Mouse (Mus musculus) left cerebral cortex, adult 8-10 months (tissue): Measurements from ENCODE around the gene Timp4. TPM values are rescaled to one million over a fixed set of nuclear protein-coding genes. Genes with fewer than 3 reads are reported as not detected.

Experiments
- DNase-seq, 2 experiments: peaks; one replicate each; pipeline ENCODE4 v3.0.0; 2022; ENCODE audit warnings: low spot score in 2 of 2
- total RNA-seq, 4 experiments: library from RNA; stranded (reverse); gene quantifications; 2 replicates each; pipeline ENCODE4 v1.2.4; 2022

Gene Timp4
- 10 to 100 TPM; 15.5 to 20.9 (median 18.1) TPM for total RNA-seq

GRCm38 (mm10) chr6:115252099-115252873 is at the start of gene Timp4:
TSS of gene Timp4 (minus strand) at chr6:115252205.
- no peak for DNase-seq

GRCm38 (mm10) chr6:115293877-115294276 is 41.9 kb upstream of the Timp4 start:
- no peak for DNase-seq

- DNase-seq, result peak in 1 of 2 experiments; percentile 60
Measured at GRCm38 (mm10) chr6:115292621-115293020, 40.6 kb upstream of the Timp4 start.

DNA sequence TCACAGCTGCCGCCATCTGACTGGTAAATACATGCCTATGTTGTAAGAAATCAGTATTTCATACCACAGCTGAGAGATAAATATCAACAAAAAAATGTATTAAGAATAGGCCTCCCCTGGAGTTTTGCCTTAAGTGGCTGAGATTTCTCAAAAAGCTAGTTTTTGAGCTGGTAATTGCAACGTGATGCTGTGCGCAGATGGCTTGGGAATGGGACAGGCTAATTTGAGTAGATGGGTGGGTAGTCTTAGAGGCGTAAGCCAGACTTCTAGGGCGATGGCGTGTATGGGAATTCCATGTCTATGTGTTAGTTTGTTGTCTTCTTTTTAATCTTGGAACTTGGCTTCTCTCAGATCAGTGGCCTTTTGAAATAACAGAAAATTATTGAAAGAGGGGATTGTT is 39.8 kb upstream of the Timp4 start:
- DNase-seq, result peak in 1 of 2 experiments; percentile 46

GRCm38 (mm10) chr6:115291068-115291467 is 39.1 kb upstream of the Timp4 start:
- no peak for DNase-seq

DNA sequence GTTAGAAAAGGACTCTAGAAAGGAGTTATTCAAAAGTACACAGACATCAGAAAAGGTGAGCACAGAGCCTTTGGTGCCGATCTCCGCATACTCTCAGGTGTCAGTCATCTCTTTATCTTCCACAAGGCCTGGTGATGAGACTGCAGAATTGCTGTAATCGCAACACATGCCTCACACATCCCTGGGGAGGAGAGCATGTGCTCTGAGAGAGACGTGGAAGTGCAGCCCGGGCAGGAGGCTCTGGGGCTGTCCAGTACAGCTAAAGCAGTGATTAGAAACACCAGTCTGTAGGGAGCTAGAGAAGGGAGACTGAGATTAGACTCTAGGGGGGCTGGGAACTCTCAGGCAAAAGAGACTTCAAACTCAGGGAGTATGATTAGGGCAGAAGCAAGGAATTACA is 38.6 kb upstream of the Timp4 start:
- no peak for DNase-seq

- no peak for DNase-seq
Measured at GRCm38 (mm10) chr6:115288223-115288622, 36.2 kb upstream of the Timp4 start.

DNA sequence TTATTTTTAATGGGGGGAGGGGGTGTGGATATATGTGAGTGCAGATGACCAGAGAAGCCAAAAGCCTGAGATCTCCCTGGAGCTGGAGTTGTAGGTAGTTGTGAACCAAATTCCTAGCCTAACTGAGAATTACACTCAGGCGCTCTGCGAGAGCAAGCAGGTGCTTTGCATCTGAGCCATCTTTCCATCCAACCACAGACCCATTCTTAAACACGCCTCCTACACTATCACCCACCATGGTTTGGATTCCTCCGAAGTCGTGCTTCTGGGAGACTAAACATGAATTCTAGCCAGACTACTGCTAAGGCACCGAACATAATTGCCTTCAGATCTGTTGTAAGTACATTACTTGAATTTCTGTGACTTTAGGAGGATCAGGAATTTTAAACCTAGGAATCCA is 34.4 kb upstream of the Timp4 start:
- peak in 1 of 2 experiments; percentile 72 for DNase-seq

GRCm38 (mm10) chr6:115284153-115284552 is 32.1 kb upstream of the Timp4 start:
- peak in 1 of 2 experiments; percentile 15 for DNase-seq

- peak in 1 of 2 experiments; percentile 4 for DNase-seq
Measured at GRCm38 (mm10) chr6:115279639-115280038, 27.6 kb upstream of the Timp4 start.

DNA sequence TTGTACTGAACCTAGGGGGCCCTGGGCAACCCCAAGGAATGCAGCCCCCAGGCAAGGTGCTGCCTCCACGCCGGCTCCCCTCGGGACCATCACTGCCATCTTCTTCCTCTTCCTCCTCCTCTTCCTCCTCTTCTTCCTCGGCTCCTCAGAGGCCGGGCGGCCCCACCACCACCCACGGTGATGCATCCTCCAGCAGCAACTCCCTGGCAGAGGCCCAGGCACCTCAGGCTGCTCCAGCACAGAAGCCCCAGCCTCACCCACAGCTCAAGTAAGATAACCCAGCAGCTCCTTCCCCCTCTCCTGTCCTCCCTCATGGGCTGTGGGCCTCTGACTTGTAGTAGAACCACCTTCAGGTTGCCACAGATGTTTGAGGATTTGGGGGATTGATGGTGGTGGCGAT is 26.1 kb upstream of the Timp4 start:
- DNase-seq, result no peak

DNA sequence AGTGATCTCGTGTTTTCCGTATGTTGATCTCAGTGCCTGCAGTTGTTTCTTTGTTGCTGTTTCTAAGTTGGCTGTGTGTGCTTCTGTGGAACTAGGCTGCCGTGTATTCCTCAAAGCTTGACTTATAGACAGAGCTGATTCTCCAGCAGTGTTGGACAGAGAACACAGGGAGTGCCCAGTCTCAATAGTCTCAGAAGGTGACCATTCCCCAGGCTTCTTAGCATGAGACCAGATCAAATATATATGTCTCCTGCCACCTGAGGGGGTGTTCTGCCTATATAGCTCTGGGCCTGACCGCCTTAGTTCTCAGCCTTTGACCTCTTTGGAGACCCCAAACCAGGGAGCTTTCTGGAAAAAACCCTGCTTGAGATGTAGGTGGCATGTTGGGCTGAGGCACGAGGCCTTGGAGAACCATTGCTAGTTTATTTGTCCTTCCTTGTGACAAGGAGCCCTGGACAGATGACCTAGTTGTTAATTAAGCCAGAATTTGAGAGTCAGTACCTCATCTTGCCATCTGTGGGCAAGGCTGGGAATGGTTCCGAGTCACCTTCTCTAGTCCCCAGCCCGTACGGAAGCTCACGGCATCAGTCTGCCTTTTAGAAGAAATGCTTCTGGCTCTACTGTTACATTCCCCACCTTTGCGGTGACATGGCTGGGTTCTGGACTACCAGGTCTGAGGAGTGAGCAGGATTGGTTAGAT is 23.3 kb upstream of the Timp4 start:
- no peak for DNase-seq

- no peak for DNase-seq
Measured at GRCm38 (mm10) chr6:115274705-115275104, 22.7 kb upstream of the Timp4 start.

DNA sequence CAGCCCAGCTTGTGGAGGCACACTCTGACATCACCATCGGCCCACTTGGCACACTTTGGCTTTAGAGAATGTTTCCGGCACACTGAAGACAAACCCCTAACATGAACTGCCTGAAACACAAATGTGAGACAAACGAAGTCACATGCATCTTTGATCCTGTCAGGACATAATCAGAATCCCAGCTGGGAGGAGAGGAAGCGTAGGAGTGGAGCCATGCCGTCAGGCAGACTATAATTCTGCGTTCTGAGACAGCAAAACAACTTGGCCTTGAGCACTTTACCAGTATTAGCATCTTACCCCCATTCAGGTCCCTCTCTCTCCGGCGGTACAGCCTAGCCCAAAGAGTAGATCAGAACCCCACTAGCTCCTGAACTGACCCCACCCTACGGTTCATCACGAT is 21.3 kb upstream of the Timp4 start:
- no peak for DNase-seq

DNA sequence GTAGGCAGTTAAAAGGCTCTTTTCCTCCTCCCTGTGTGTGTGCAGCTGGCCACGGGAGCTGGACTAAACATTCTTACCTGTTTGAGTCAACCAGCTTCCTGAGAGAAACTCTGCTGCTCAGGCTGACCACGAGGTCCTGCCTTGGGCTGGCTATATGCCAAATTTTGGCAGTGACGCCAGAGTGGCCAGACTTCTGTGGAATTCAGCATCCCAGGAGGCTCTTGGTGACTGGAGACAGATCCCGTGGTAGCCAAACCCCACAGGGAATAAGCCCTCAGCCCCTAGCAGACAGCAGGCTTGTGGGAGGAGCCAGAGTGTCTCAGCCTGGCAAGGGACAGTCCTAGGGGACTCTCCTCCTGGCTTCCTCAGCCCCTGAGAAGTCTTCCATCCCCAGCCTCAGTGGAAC is 19.9 kb upstream of the Timp4 start:
- no peak for DNase-seq

- DNase-seq, result no peak
Measured at GRCm38 (mm10) chr6:115271326-115271725, 19.3 kb upstream of the Timp4 start.

GRCm38 (mm10) chr6:115270085-115270484 is 18.1 kb upstream of the Timp4 start:
- no peak for DNase-seq

GRCm38 (mm10) chr6:115269561-115269960 is 17.6 kb upstream of the Timp4 start:
- DNase-seq, result no peak

DNA sequence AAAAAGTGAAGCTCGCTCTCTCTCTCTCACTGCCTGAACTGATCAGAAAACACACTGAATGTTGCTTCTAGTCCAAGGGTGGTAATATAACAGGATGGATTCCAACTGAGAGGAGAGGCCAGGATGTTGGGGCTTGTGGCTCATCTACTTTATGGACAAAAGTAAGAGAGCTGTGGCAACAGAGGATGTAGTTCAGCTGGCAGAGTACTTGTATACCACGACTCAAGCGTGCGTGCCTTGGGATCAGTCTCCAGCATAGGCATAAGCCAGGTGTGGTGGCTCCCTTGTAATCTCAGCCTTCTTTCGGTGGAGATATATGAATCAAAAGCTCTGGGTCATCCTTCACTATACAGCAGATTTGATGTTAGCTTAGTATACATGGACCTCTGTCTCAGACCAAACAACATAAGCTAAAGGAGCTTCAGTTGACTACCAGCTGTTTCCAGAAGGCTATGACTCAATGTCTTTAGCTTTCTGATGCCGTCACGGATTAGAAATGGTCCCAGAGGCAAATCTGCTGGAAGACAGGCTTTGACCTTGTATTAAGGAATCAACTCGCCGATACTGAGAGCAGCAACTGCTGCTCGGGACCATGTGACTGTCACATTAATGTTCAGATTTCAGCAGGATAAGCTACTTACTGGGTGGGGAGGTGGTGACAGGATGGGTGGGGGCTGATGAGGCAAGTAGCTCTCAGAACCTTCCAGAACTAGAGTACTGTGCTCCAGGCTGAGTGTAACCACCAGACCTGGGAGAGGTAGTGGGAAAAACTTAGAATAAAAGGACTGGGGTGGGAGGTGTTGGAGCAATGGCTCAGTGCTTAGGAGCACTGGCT is 16.8 kb upstream of the Timp4 start:
- DNase-seq, result no peak

DNA sequence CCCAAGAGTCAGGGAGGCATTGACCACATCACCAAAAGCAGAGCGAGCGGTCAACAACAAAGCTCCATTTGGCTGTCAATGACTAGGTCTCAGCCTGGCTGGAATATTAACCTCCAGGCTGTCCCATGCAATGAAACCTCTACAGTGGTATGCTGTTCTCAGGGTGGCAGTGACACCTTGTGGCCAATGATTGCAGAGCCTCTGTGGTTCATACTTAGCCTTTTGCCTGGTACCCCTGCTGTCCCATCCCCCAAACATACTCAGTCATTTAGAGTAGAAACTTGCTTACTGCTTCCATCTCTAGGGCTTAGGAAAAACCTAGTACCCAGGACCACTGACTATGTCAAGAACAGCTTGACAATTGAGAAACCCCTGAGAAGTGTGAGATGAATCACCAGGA is 15.9 kb upstream of the Timp4 start:
- DNase-seq, result peak in 1 of 2 experiments; percentile 57

DNA sequence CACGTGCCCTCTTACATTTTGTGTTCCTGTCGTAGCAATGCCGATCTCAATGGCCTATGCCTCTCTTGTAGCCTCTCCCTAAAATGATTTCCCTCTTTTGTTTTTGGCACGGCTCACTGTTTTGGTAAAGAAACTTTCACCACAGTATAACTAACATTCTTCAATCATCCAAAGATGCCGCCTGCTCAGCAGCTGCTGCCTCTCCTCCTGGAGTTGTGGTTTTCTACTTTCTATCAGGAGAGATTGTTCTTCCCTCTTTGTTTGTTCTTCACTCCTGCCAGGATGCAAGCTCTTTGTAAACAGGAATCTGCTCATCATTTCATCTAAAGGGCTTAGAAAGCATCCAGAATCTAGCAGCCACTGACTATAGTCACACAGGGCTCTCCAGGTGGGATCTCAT is 14.8 kb upstream of the Timp4 start:
- no peak for DNase-seq

DNA sequence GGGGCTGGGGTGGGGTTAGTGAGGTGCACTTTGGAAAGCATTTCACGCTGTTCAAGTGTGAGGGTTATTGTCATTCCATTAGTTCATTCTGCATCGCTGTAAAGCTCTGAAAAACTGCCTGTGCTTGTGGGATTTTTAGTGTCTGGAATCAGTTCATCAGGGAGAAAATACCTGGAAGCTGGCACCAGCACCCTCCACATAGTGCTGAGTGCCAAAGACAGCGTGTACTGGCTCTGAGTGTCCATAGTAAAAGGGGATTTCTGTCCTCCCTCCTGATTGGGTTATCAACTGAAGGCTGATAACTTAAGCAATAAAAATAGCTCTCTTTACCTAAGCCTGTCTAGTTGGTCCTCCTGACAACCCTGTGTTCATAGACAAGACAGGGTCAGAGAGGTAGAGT is 8.5 kb upstream of the Timp4 start:
- DNase-seq, result no peak
